ENCODE assay signal across 9 mouse cellular contexts in the genomic region with DNA sequence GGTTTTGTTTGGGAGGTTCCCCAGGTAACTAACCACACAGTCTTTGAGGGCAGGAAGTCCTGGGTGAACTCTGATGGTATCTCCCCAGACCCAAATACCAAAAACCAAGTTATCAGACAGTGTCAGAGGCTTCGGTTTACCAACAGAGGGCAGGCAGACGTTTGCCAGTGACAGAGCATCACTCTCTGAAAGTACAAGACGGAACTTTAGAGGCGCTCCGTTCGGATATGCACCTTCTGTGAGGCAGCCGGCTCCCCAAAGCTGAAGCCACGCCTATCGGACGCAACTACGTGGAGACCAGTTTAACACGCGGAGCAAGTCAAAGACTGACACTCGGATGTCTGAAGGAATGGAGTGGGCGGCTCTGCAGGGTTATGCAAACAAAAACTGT. TPM values are rescaled to one million over a fixed set of nuclear protein-coding genes. Genes with fewer than 3 reads are reported as not detected.
A peak's percentile ranks its signal among the peaks of the same experiment; 100 is the strongest.
DNase-seq lines count a peak whose midpoint lies in the region; ATAC-seq and TF ChIP-seq lines count a peak whose summit lies in the region.
"Had no signal": no experiment of that assay in that cellular context is flagged by ENCODE, and none has a peak within 500 bp of the region (broad histone marks: within the 10 kb centered on the region; RNA-seq: fewer than 3 reads in every experiment).

No protein-coding gene starts in this region.

- H3K4me3 ChIP-seq in kidney, adult 2 months (ENCODE audit: insufficient read depth, low read depth, low read length): no peak overlapping the region

- no peaks in the 10 kb centered on the region for H3K27me3 ChIP-seq in kidney, adult 2 months (replicated peaks; ENCODE audit: control insufficient read depth, insufficient read depth, low read length)

- peak; percentile 31 for DNase-seq in kidney, postnatal 10 days
- DNase-seq in kidney, adult 2 months: no peak
- peak; percentile 84 for DNase-seq in T-cell, adult 2 months (ENCODE audit: low spot score)
- peak; percentile 19 to 60 for DNase-seq in natural killer cell, adult 2 months (ENCODE audit: low spot score in 2 of 2)
- no peak for DNase-seq in left cerebral cortex, postnatal 14 days (ENCODE audit: low spot score in 2 of 2)
- no peak for DNase-seq in right cerebral cortex, postnatal 14 days
- DNase-seq in cerebellum, postnatal 4 days (ENCODE audit: low spot score in 2 of 2): no peak
- DNase-seq: right cerebral cortex, postnatal 4 days had no signal

- 26% methylated on average over 15 of the region's 15 CpGs for WGBS in kidney, adult 2 months

- H3K27ac ChIP-seq in kidney, adult 2 months (ENCODE audit: insufficient read depth, low read depth, low read length): no peak overlapping the region

- no peak for TF ChIP-seq CTCF in kidney, adult 2 months (conservative IDR thresholded peaks at IDR 0.05; ENCODE audit: insufficient read depth, insufficient read length, low read depth, low read length)

- ATAC-seq in inflammation-experienced regulatory T-cells, adult 6 months: peak; percentile 84

- H3K36me3 ChIP-seq in kidney, adult 2 months (ENCODE audit: control insufficient read depth, insufficient read depth, low read length): no peaks in the 10 kb centered on the region

- 0 out of 2 replicates have a peak, but pooled peaks cover 6% of the 10 kb centered on the region for H3K4me1 ChIP-seq in kidney, adult 2 months (ENCODE audit: control insufficient read depth, insufficient read depth, low read length)

- intact Hi-C loops in left cerebral cortex, postnatal 14 days (cut with DNase I): no loop called here

- TF ChIP-seq POLR2A in kidney, adult 2 months (IDR thresholded peaks at IDR 0.05; ENCODE audit: low read depth, low read length): no peak

RNA-seq across cellular contexts. Expression of a gene that starts 3.0 kb away (rescaled TPM):
- polyA plus RNA-seq in kidney, adult 2 months (2012; rRNA removed): 7.8 and 9.4 TPM in 2 replicates
- under 1 TPM in 2 of 3 experiments, not detected in 1; 0.17 to 0.48 TPM for polyA plus RNA-seq in inflammation-experienced regulatory T-cells, adult 6 months (2017; shearing (Covaris generic))
- total RNA-seq in left cerebral cortex, postnatal 14 days (2021): 1 to 10 TPM; 5.2 to 6.8 TPM

Comparison
In these comparisons a context has a peak if more than half of its experiments do, and no peak if none do; other contexts are left out.
1. DNase-seq: peak in kidney, postnatal 10 days (single experiment), T-cell, adult 2 months (single experiment) and natural killer cell, adult 2 months (2 of 2); none in kidney, adult 2 months (single experiment), left cerebral cortex, postnatal 14 days (0 of 2), right cerebral cortex, postnatal 14 days (single experiment) and cerebellum, postnatal 4 days (0 of 2).